Mouse (Mus musculus): Measurements from ENCODE around the gene Gm17416. TPM values are rescaled to one million over a fixed set of nuclear protein-coding genes. Genes with fewer than 3 reads are reported as not detected.

Gm17416 gene
- not detected for total RNA-seq (2021)

DNA sequence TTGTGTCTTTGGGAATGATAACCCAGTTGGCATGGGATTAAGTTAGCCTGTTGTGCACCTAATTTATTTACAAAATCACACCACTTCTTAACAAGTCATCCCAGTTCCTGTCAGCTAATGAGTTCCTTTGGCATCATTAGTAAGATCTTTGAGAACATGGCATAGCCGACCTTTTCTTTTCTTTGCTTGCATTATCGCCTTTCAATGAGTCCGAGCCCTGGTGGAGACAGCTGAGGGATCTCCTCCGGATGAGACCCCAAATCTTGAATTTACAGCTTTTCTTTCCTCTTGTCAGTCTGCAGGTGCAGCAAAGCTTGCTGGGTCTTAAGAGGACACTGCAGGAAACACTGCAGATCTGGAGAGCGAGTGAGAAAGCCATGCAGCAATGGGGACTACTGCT lies at the start of gene Gm17416:
Gm17416 (plus strand) TSS at position 301 of the 400 bp plus-strand sequence.
- DNase-seq (ENCODE audit: extremely low spot score in 1 of 2, low spot score in 1 of 2) = no peak

- DNase-seq (ENCODE audit: extremely low spot score in 1 of 2, low spot score in 1 of 2) = no peak
Observed at GRCm38 (mm10) chr2:152539944-152540710, 29.0 kb upstream of the Gm17416 start, which contains the start of gene Defb29. TSS of gene Defb29 (minus strand) at chr2:152540098.

DNA sequence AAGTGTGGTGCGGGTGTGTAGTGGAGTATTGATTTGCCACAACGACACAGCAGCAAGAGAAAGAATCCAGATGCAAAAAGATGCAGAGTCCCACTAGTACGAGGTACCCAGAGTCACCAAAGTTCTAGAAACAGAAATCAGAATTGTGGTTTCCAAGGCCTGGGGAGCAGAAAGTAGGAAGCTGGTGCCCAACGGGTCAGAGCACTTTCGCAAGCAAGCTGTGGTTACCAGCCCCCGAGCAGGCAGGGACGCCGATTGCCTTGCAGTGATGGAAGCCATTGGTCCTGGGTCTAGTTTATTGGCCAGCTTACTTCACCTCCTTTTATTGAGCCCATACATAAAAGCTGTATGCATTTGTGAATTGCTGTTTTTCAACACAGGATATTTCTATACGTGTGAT lies 27.2 kb upstream of the Gm17416 start:
- DNase-seq (ENCODE audit: extremely low spot score in 1 of 2, low spot score in 1 of 2) = no peak

DNA sequence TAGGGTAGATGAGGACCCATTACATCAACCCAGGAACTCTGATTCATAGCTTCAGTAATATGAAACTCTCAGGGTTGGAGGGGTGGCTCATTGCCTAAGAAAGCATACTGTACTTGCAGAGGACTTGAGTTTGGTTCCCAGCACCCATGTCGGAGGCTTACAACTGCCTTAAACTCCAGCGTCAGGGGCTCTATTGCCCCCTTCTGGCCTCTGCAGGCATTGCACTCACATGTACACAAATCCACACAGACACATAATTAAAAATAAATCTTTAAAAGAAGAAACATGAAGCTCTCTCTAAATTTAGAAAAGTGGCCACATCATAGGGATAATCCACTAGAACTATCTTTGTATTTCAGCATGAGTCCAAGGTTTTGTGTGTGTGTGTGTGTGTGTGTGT lies 26.2 kb upstream of the Gm17416 start:
- no peak for DNase-seq (ENCODE audit: extremely low spot score in 1 of 2, low spot score in 1 of 2)

GRCm38 (mm10) chr2:152543478-152543877 lies 25.7 kb upstream of the Gm17416 start:
- DNase-seq (ENCODE audit: extremely low spot score in 1 of 2, low spot score in 1 of 2) = no peak

- DNase-seq (ENCODE audit: extremely low spot score in 1 of 2, low spot score in 1 of 2) = peak; percentile 20 to 50
Observed at GRCm38 (mm10) chr2:152544691-152545090, 24.4 kb upstream of the Gm17416 start.

DNA sequence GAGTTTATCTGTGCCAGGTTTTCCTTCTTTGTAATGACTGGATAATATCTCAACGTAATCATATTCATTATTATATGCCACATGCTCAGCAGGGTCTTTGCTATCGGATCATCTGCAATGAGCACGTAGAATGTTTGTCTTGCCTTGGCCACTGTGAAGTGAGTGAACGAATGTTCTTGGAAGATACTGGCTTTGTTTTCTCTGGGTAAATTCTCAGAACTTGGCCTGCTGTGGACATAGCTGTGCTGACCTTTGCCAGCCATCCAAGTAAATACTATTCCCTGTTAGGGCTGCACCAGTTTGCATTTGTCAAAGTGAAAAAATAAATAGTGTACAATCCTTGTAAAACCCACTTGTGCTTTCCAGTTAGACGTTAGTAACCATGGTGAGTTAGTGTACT lies 21.0 kb upstream of the Gm17416 start:
- DNase-seq (ENCODE audit: extremely low spot score in 1 of 2, low spot score in 1 of 2) = no peak

DNA sequence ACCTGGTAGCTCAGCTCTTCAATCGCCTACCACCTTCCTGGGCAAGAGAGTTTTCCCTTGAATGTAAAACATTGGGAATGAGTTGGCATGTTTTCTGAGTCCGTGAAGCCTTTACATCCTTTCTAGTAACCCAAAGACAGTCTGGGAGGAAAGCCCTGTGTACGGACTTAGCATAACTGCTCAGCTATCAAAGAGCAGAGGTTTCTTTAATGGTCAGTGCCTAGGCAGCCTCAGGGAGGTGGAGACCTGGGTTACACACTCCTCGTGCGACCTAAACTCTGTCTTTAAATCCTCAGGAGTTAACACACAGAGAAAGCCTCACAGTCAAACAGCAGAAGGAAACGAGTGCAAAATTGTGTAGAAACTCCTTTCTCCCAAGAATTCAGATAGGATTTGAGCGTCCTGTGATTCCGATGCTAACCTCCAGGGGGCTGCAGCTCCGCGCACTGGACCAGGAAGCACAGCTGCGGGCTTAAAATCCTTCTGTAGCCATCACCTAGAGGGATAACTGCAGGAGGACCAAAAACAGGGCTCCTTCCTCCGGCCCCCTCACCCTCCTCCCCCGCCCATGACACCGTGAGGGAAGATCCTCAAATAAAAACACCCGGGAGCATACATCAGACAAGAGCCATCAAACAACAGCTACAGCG lies 15.2 kb upstream of the Gm17416 start:
- peak; percentile 54 to 75 for DNase-seq (ENCODE audit: extremely low spot score in 1 of 2, low spot score in 1 of 2)

DNA sequence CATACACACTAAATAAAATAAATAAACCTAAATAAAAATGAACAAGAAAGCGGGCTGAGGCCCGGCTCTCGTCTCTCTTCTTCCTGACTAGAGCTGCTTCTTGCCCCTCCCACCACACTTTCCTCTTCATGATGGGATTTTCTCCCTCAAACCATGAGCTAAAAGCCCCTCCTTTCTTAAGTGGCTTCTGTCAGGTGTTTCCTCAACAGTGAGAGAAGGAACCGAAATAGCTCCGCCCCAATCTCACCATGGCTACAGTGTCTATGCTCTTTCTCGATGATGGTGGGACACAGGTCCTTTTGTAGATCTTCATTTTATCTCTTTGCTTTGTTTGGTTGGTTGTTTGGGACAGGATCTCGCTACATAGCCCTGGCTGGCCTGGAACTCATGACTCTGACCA lies 12.5 kb upstream of the Gm17416 start:
- no peak for DNase-seq (ENCODE audit: extremely low spot score in 1 of 2, low spot score in 1 of 2)

DNA sequence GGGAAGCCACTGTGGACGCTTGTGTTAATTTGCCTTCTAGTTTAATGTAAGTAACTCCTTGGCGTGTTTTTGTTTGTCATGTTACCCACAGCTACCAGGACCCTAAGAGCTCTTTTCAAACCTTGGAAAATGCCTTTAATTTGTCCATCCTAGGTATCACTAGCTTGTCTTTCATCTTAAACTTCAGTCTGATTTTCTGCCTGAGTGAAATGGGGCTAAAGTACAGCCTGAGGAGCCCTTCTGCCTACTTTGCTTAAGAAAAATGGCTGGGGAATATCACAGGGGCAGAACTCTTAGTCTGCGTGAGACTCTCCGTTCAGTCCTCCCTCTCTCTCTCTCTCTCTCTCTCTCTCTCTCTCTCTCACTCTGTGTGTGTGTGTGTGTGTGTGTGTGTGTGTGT lies 743 bp downstream of the Gm17416 start:
- DNase-seq (ENCODE audit: extremely low spot score in 1 of 2, low spot score in 1 of 2) = no peak

DNA sequence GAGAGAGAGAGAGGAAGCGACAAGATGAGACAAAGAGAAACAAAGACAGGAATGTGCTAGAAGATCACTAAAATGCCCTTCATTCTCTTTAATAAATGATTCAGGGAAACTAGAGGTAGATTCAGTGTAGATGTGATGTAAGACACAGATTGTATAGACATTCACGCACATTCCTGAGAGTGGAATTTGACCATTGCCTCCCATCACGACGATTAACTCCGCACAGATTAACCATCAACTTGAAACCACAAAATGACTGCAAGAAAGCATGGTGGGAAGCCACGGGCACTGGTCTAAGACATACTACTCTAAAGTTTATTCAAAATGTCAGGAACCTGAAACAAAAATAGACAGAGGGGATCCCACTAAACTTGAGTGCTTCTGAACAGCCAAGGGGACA lies 1.2 kb downstream of the Gm17416 start:
- no peak for DNase-seq (ENCODE audit: extremely low spot score in 1 of 2, low spot score in 1 of 2)

GRCm38 (mm10) chr2:152572114-152572794 lies 3.1 kb downstream of the Gm17416 start, which contains the start of gene Defb21:
TSS of gene Defb21 (plus strand) at chr2:152572744.
- no peak for DNase-seq (ENCODE audit: extremely low spot score in 1 of 2, low spot score in 1 of 2)

DNA sequence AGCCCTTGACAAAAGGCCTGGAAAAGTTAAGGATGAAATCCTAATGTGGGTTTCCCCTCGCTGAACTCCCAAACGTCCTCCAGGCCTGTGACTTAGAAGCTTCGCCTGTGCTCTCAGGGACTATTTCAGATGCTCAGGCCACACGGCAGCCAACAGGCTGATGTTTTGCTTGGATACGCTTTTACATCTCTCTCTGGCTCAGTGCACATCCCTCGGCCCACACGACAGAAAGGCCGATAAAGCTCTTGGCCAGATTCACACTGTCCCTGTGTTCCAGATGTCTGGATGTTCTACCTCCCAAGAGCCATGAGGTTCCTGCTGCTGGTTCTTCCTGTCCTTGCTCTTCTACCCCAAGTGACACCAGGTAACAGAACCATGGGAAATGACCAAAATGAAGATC lies 4.3 kb downstream of the Gm17416 start:
- DNase-seq (ENCODE audit: extremely low spot score in 1 of 2, low spot score in 1 of 2) = no peak

GRCm38 (mm10) chr2:152580107-152580506 lies 11.0 kb downstream of the Gm17416 start, which contains the start of gene Defb19:
TSS of gene Defb19 (minus strand) at chr2:152580312.
- DNase-seq (ENCODE audit: extremely low spot score in 1 of 2, low spot score in 1 of 2) = no peak

GRCm38 (mm10) chr2:152580612-152581011 lies 11.5 kb downstream of the Gm17416 start:
- DNase-seq (ENCODE audit: extremely low spot score in 1 of 2, low spot score in 1 of 2) = no peak

- peak in 1 of 2 experiments; percentile 39 for DNase-seq (ENCODE audit: extremely low spot score in 1 of 2, low spot score in 1 of 2)
Observed at GRCm38 (mm10) chr2:152586926-152587560, 17.9 kb downstream of the Gm17416 start.

- no peak for DNase-seq (ENCODE audit: extremely low spot score in 1 of 2, low spot score in 1 of 2)
Observed at GRCm38 (mm10) chr2:152588450-152588849, 19.3 kb downstream of the Gm17416 start.

DNA sequence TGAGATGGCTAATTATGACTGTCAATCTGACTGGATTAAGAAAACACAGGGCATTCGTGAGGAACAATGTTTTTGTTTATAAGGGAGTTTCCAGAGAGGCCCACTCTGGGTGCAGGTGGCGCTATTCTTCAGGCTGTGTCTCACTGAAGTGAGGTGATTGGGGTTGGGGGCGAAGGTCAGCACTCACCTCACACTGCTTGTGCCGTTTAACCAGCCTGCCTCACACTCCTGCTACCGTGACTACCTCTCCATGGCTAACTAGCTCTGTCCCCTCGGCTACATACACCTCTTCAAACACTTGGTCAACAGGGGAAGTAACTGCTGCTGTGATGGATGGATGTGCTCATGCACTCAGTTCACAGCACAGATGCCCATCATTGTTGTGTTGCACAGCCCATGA lies 19.9 kb downstream of the Gm17416 start:
- no peak for DNase-seq (ENCODE audit: extremely low spot score in 1 of 2, low spot score in 1 of 2)

DNA sequence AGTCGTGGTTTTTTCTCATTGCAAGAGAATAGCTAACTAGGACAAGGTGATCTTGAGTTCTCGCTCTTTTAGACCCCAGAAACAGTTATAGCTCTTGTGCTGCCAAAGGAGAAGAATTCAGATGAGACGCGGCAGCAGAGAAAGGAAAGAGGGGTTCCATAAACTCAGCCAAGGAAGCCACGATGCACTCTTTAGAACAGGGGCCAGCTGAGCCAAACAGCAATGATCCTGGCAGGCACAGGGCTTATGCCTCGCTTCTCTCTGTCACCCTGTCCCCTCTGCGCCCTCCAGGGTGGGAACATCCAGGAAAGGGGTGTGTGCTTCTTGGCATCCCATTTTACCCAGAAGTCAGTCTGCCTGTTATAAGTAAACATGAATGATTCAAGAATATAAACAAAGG lies 30.2 kb downstream of the Gm17416 start, which contains the start of gene Defb45:
Defb45 (minus strand) TSS at position 101 of the 400 bp plus-strand sequence.
- no peak for DNase-seq (ENCODE audit: extremely low spot score in 1 of 2, low spot score in 1 of 2)

- no peak for DNase-seq (ENCODE audit: extremely low spot score in 1 of 2, low spot score in 1 of 2)
Observed at GRCm38 (mm10) chr2:152600076-152600475, 30.9 kb downstream of the Gm17416 start.
